Mouse (Mus musculus) activated CD4-positive, CD25-positive, alpha-beta regulatory T cell, adult 9 weeks (primary cell): ENCODE results near the gene Gramd1a. TPM values are rescaled to one million over a fixed set of nuclear protein-coding genes. Genes with fewer than 3 reads are reported as not detected.

Experiments
- polyA plus RNA-seq: library from polyadenylated mRNA; unstranded; fragments of 100-300 nt; shearing (Covaris generic); gene quantifications from one replicate; pipeline ENCODE4 v1.2.1, GENCODE M21; 2017

Gramd1a gene
- 252 TPM for polyA plus RNA-seq

GRCm38 (mm10) chr7:31155296-31156033, at the start of gene Gramd1a:
Gene Gramd1a, minus strand, starts transcription at chr7:31155896.

GRCm38 (mm10) chr7:31126851-31127724, 28.6 kb downstream of the Gramd1a start, which contains the start of gene Scn1b:
Gene Scn1b, minus strand, starts transcription at chr7:31127003.

GRCm38 (mm10) chr7:31115182-31115581, 40.5 kb downstream of the Gramd1a start, which contains the start of gene Hpn:
Gene Hpn, minus strand, starts transcription at chr7:31115290.

Other genes starting within 250 kb of the Gramd1a start
- gene Mag, start 241.0 kb downstream of the Gramd1a start, polyA plus RNA-seq = not detected
- not detected for gene Hamp2, start 231.2 kb downstream of the Gramd1a start, polyA plus RNA-seq
- not detected for gene Hamp, start 211.9 kb downstream of the Gramd1a start, polyA plus RNA-seq
- gene Usf2, start 199.1 kb downstream of the Gramd1a start, polyA plus RNA-seq = 7.3 TPM
- gene Lsr, start 182.4 kb downstream of the Gramd1a start, polyA plus RNA-seq = 4.5 TPM
- gene Fam187b, start 182.1 kb downstream of the Gramd1a start, polyA plus RNA-seq = 1.1 TPM
- gene Fxyd5, start 113.4 kb downstream of the Gramd1a start, polyA plus RNA-seq = 1,832 TPM
- gene Fxyd7, start 104.4 kb downstream of the Gramd1a start, polyA plus RNA-seq = not detected
- not detected for gene Fxyd1, start 98.7 kb downstream of the Gramd1a start, polyA plus RNA-seq
- 0.16 TPM for gene Lgi4, start 96.6 kb downstream of the Gramd1a start, polyA plus RNA-seq
- not detected for gene Fxyd3, start 79.2 kb downstream of the Gramd1a start, polyA plus RNA-seq
- 13.7 TPM for gene Hpn, start 40.6 kb downstream of the Gramd1a start, polyA plus RNA-seq
- gene Scn1b, start 28.9 kb downstream of the Gramd1a start, polyA plus RNA-seq = not detected
- gene Scgb2b2, start 134.6 kb upstream of the Gramd1a start, polyA plus RNA-seq = not detected
- gene Scgb1b2, start 135.9 kb upstream of the Gramd1a start, polyA plus RNA-seq = not detected
- not detected for gene Scgb2b3, start 206.2 kb upstream of the Gramd1a start, polyA plus RNA-seq
- not detected for gene Scgb1b3, start 219.7 kb upstream of the Gramd1a start, polyA plus RNA-seq